Mouse (Mus musculus): ENCODE data around the gene Rapgef2.

Rapgef2 gene

GRCm38 (mm10) chr3:79015621-79016474, 270.5 kb downstream of the Rapgef2 start:
- DNase-seq, result no peak
